Mouse (Mus musculus) left cerebral cortex, adult 11 months (tissue): ENCODE data around the gene Dpysl5.

Experiments
- DNase-seq: peaks from one replicate; pipeline ENCODE4 v3.0.0; 2022; ENCODE audit warnings: low spot score

The Dpysl5 gene

GRCm38 (mm10) chr5:30709744-30710383, 1.5 kb upstream of the Dpysl5 start:
- DNase-seq: peak; percentile 60

GRCm38 (mm10) chr5:30710486-30710885, 878 bp upstream of the Dpysl5 start:
- DNase-seq: no peak

GRCm38 (mm10) chr5:30712002-30712390, 632 bp downstream of the Dpysl5 start:
- DNase-seq: no peak

- DNase-seq: no peak
Observed at GRCm38 (mm10) chr5:30712441-30713298, 1.3 kb downstream of the Dpysl5 start.

GRCm38 (mm10) chr5:30713299-30713675, 1.9 kb downstream of the Dpysl5 start:
- DNase-seq: no peak

GRCm38 (mm10) chr5:30713691-30714090, 2.3 kb downstream of the Dpysl5 start:
- DNase-seq: no peak

GRCm38 (mm10) chr5:30716311-30716710, 4.9 kb downstream of the Dpysl5 start:
- no peak for DNase-seq

GRCm38 (mm10) chr5:30717506-30717905, 6.1 kb downstream of the Dpysl5 start:
- DNase-seq: no peak

- DNase-seq: no peak
Observed at GRCm38 (mm10) chr5:30717991-30718703, 6.8 kb downstream of the Dpysl5 start.

- DNase-seq: no peak
Observed at GRCm38 (mm10) chr5:30721935-30722334, 10.6 kb downstream of the Dpysl5 start.

- no peak for DNase-seq
Observed at GRCm38 (mm10) chr5:30726151-30726693, 14.9 kb downstream of the Dpysl5 start.

GRCm38 (mm10) chr5:30732511-30732910, 21.1 kb downstream of the Dpysl5 start:
- no peak for DNase-seq

GRCm38 (mm10) chr5:30734666-30735065, 23.3 kb downstream of the Dpysl5 start:
- DNase-seq: no peak

GRCm38 (mm10) chr5:30738127-30738828, 26.9 kb downstream of the Dpysl5 start:
- DNase-seq: no peak

- DNase-seq: no peak
Observed at GRCm38 (mm10) chr5:30739595-30739994, 28.2 kb downstream of the Dpysl5 start.

GRCm38 (mm10) chr5:30749582-30750311, 38.4 kb downstream of the Dpysl5 start:
- DNase-seq: no peak

- no peak for DNase-seq
Observed at GRCm38 (mm10) chr5:30751071-30751470, 39.7 kb downstream of the Dpysl5 start.

- no peak for DNase-seq
Observed at GRCm38 (mm10) chr5:30753128-30753527, 41.8 kb downstream of the Dpysl5 start.

GRCm38 (mm10) chr5:30755215-30755614, 43.9 kb downstream of the Dpysl5 start:
- DNase-seq: no peak

- no peak for DNase-seq
Observed at GRCm38 (mm10) chr5:30762815-30763510, 51.6 kb downstream of the Dpysl5 start.

GRCm38 (mm10) chr5:30763511-30763830, 52.1 kb downstream of the Dpysl5 start:
- no peak for DNase-seq
